Mouse (Mus musculus) CD8-positive naive resting alpha-beta T cell, adult 2 months (primary cell): Measurements from ENCODE around the gene Angptl2.

Experiments
- DNase-seq, 2 experiments: peaks; one replicate each; pipeline ENCODE4 v3.0.0; 2022; ENCODE audit warnings: low read depth in 2 of 2, low spot score in 2 of 2

The Angptl2 gene

DNA sequence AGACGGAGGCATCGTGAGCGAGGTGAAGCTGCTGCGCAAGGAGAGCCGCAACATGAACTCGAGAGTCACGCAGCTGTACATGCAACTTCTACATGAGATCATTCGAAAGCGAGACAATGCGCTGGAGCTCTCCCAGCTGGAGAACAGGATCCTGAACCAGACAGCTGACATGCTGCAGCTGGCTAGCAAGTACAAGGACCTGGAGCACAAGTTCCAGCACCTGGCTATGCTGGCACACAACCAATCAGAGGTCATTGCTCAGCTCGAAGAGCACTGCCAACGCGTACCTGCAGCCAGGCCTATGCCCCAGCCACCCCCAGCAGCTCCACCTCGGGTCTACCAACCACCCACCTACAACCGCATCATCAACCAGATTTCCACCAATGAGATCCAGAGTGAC lies 12.7 kb downstream of the Angptl2 start:
- DNase-seq: no peak

- DNase-seq: no peak
These were observed 14.8 kb downstream of the Angptl2 start for GRCm38 (mm10) chr2:33230701-33231100.

GRCm38 (mm10) chr2:33231788-33232187 lies 15.9 kb downstream of the Angptl2 start:
- DNase-seq: no peak

GRCm38 (mm10) chr2:33232782-33233570 lies 17.1 kb downstream of the Angptl2 start:
- no peak for DNase-seq

DNA sequence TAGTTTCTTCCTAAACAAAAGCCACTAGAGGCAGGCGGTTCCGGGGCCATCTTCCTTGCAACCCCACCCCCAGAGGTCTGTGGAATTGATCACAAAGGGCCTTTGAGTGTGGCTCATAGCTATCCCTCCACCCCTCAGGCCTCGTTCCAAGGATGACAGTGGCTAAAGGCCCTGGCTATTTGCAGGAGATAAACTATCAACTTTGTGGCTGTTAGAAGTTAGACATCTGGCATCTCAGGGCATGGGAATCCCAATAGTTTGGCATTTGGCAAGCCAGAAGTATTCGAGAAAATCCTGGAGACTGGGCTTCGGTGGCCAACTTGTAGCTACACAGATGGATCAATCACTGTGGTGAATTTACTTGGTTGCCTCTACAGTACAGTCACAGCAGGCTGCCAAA lies 18.0 kb downstream of the Angptl2 start:
- DNase-seq: no peak

DNA sequence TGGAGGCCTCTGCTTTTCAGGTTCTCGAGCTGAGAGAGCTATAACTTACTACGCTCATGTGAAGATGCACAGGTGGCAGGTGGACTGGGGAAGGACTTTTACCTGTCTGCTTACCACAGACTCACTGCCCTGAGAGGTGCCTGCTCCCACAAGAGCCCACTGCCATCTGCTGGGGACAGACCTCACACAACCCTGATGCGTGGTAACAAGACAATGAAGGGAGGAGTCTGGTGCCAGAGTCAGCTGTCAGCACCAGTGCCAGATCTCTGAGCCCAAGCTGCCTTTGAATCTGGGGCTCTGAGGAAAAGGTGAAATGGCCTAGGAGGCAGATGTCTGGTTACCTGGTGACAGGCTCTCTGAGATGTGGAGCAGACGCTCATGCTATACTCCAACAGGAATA lies 19.0 kb downstream of the Angptl2 start:
- DNase-seq: no peak

GRCm38 (mm10) chr2:33237581-33237980 lies 21.7 kb downstream of the Angptl2 start:
- DNase-seq: no peak

- DNase-seq: no peak
These were observed 29.0 kb downstream of the Angptl2 start for GRCm38 (mm10) chr2:33244880-33245279.

- no peak for DNase-seq
These were observed 29.5 kb downstream of the Angptl2 start for GRCm38 (mm10) chr2:33245350-33245749.

GRCm38 (mm10) chr2:33246841-33247240 lies 31.0 kb downstream of the Angptl2 start:
- DNase-seq: no peak

DNA sequence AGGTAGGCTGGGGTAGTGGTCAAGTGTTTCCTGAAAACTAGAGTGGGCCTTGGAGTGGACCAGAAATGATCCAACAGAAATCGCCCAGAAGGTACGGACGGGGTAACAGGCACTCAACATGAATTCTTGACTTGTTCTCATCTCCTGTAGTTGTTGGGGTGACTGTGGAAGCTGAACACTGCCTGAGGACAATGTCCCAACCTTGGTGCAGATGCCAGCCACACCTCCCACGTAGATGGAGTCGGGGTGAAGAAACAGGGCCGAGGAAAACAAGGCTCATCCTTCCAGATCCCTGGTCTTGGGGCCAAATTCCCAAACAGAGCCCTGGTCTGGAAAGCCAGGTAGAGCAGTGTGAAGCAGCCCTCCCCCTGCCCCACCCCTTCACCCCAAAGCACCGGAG lies 32.7 kb downstream of the Angptl2 start:
- no peak for DNase-seq

DNA sequence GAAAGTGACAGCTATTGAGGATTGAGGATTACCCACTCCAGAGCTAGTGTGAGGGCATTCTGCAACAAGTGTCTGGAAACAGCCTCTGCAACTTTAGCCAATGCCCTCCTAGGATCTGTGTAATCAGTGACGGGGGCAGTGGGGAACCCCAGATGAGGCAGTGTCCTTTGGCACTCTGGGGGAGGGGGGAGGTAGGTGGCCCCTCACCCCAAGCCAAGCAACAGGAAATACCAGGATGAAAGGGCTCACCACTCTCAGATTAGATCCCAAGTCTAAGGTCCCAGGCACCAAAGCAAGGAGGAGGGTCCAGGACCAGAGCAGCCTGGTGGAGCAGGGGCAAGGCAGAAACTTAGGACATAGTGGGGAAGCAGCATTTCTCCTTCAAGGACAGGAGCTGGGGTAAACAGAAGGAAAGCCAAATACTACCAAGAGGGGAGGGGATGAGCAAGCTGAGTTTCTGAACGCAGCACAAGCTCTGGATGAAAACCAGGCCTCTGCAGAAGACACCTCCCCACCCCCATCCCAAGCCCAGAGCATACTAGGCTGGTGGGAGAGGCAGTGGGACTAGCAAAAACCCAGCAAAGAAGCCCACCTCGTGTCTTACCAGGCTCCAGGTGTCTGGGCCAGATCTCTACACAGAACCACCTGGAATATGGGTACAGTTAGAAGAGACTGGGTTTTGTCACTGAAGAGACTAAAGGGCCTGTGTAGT lies 34.2 kb downstream of the Angptl2 start:
- DNase-seq: no peak

- no peak for DNase-seq
These were observed 36.9 kb downstream of the Angptl2 start for GRCm38 (mm10) chr2:33252751-33253150.

DNA sequence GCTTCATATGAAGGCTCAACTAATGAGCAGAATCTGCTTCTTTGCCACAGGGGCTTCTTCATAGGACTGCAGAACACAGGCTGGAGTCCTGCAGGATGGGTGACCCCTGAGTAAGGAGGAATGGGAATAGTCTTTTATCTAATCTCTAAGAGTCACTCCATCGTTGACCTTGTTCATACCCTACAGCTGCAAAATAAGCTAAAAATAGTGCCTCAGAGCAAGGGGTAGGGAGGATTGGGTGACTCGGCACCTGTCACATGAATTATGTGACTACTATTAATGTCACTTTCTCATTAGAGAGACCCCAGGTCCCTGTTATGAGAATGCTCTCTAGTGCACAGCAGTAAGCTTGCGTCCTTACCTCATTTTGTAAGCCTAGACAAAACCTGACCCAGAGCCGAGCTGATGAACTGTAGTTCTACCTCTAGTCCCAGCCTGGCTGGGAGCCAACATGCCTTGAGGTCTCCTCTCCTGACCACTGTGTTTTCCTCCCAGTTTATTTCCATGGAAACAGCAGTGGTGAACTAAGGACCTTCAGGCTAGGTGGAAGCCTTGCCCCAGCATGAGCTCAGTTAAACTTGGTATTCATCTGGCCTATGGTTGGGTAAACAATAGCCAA lies 37.8 kb downstream of the Angptl2 start:
- DNase-seq: no peak

- DNase-seq: no peak
These were observed 38.6 kb downstream of the Angptl2 start for GRCm38 (mm10) chr2:33254318-33254985.

DNA sequence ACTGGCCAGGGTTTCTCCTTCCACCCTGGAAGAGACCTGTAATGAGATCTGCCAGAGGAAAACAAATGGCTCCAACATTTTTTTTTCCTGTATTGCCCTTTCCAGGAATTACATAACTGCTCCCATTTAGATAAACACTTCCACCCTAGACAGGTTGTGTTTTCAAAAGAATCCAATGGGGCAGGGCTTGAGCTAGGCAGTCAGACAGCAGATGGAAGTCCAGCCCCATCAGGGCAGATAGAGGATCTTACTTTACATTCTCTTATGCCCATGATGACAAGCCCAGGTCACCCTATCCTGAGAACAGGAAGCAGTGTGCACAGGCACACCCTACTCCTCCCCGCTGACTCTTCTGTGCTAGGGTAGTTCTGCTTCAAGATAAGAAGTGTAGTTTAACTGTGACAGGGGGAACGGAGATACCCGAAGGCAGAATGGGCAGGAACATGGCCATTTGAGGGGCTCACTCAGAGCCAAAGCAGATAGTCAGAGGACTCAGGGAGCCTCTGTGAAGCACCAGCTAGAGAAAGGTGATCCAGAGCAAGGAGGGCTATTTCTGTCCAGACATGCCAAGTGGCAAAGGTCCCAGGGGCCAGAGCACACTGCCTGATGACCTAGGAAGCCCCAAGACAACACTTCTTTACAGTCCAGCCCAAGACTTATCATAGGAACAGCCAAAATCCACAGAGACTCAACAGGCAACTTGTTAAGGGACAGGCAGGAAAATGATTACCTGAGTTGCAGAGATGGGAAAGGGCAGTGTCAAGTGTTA lies 41.1 kb downstream of the Angptl2 start:
- DNase-seq: no peak

- DNase-seq: no peak
These were observed 44.9 kb downstream of the Angptl2 start for GRCm38 (mm10) chr2:33260772-33261171.

DNA sequence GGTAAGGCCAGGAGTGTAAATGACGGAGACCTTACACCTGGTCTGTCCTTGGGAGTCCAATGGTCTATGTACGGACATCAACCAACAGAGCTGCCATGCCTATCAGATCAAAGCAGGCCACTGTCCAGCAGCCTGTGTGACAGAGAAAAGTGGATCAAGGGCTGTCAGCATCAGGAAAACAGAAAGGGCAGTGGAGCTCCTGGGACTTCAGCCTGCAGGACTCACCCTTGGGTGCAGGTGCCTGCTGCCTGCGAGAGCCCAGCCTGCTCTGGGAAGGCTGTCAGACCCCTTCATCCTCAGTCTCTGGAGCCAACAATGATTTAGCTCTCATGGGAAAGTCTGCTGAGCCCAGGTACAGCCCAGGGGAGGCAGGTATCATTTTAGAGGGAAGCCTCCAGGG lies 45.6 kb downstream of the Angptl2 start:
- no peak for DNase-seq

GRCm38 (mm10) chr2:33265793-33266192 lies 49.9 kb downstream of the Angptl2 start:
- no peak for DNase-seq

GRCm38 (mm10) chr2:33267075-33267474 lies 51.2 kb downstream of the Angptl2 start:
- no peak for DNase-seq
